Mouse (Mus musculus): Measurements from ENCODE around the gene Prok2. TPM values are rescaled to one million over a fixed set of nuclear protein-coding genes. Genes with fewer than 3 reads are reported as not detected.

Gene Prok2
- 0.12 and 0.26 TPM in 2 replicates for polyA plus RNA-seq (2015; fragmentation: Nextera tagmentation; extraction: Ambion mirVana)

DNA sequence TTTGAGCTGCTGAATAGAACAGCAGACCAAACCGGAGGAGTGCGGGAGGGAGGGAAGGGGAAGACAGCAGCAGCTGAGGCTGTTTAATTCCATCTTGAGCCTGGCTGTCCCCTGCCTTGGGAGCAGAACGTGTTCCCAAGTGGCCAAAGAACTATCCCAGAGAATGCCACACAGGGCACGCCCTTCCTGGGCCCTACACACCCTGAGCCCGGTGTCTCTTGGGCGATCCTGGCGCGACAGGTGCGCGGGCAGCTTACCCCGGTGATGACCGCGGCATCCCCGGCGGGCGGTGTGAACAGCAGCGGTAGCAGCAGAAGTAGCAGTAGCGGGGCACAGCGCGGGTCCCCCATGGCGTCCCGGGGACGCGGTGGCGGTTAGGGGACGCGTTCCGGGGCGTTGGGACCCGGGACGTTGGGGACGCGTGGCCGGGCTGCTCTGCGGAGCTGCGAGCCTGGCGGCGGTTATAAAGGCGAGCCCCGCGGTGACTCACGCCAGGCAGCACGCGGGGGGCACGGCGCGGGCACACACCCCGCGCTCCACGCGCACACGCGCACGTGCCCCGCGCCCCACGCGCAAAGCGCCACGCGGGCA, at the start of gene Prok2:
Gene Prok2, minus strand, starts transcription at position 422 of the 591 bp plus-strand sequence.
- peaks cover 82% of the 10 kb centered on the region for H3K27me3 ChIP-seq
- ATAC-seq (ENCODE audit: low FRiP score), result peak; percentile 39; the same call in 1 of the 2 replicates

DNA sequence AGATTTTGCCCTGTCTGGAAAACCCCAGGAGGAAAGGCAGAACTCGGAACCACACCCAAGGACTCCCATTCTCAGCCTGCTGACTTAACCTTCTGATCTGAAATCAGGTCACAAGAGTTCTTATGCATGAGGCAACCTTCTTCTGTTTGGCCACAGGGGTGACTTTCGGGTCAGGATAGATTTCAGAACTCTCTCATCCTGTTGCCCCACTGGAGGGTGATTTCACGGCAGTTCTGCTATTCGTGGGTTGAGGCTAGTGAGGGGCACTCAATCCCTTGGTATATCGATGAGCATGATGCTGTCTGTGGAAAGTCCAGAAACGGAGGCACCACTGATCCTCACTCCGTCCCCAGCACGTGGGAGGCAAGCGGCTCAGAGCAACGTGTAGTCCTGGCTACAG, 48.5 kb upstream of the Prok2 start:
- H3K27me3 ChIP-seq, result peaks cover 14% of the 10 kb centered on the region; the same call in 1 of the 2 replicates
- H3K9ac ChIP-seq, result no peak overlapping the region
- ATAC-seq (ENCODE audit: low FRiP score), result no peak
- no peak overlapping the region for H3K4me2 ChIP-seq
- H3K27ac ChIP-seq, result no peak overlapping the region
- no peaks in the 10 kb centered on the region for H3K9me3 ChIP-seq
- no peak overlapping the region for H3K4me3 ChIP-seq
- no peaks in the 10 kb centered on the region for H3K4me1 ChIP-seq (replicated peaks)
- no peaks in the 10 kb centered on the region for H3K36me3 ChIP-seq
- 83% methylated on average over 10 of the region's 10 CpGs for WGBS

More for the DNA sequence above, at the start of gene Prok2:
- Histone ChIP-seq H3K4me2 (peak within 1 kb of the TSS; percentile 91), H3K27ac (no peak within 1 kb of the TSS), H3K9ac (peak within 1 kb of the TSS; percentile 74), H3K4me1 (replicated peaks) (peaks cover 18% of the 10 kb centered on the region), H3K36me3 (no peaks in the 10 kb centered on the region), H3K9me3 (no peaks in the 10 kb centered on the region), H3K4me3 (peak within 1 kb of the TSS; percentile 51)
- WGBS, result 1% methylated on average over 58 of the region's 61 CpGs

- ATAC-seq (ENCODE audit: low FRiP score), result no peak
- H3K27ac ChIP-seq, result no peak overlapping the region
- H3K4me3 ChIP-seq, result no peak overlapping the region
- H3K9ac ChIP-seq, result no peak overlapping the region
- no peak overlapping the region for H3K4me2 ChIP-seq
- no peaks in the 10 kb centered on the region for H3K9me3 ChIP-seq
- H3K27me3 ChIP-seq, result peaks cover 5% of the 10 kb centered on the region; the same call in 1 of the 2 replicates
- H3K36me3 ChIP-seq, result no peaks in the 10 kb centered on the region
- peaks cover 5% of the 10 kb centered on the region; the same call in 1 of the 2 replicates for H3K4me1 ChIP-seq (replicated peaks)
- WGBS, result 21% methylated on average over 5 of the region's 5 CpGs
These were observed 42.3 kb upstream of the Prok2 start for GRCm38 (mm10) chr6:99768495-99768894.

- Histone ChIP-seq H3K9ac (no peak overlapping the region), H3K4me3 (no peak overlapping the region), H3K4me1 (replicated peaks) (peaks cover 15% of the 10 kb centered on the region), H3K9me3 (no peaks in the 10 kb centered on the region), H3K27ac (no peak overlapping the region), H3K36me3 (no peaks in the 10 kb centered on the region), H3K4me2 (no peak overlapping the region), H3K27me3 (peaks cover 5% of the 10 kb centered on the region; the same call in 1 of the 2 replicates)
- no peak for ATAC-seq (ENCODE audit: low FRiP score)
- 86% methylated on average over 3 of the region's 3 CpGs for WGBS
These were observed 38.7 kb upstream of the Prok2 start for GRCm38 (mm10) chr6:99764916-99765315.

DNA sequence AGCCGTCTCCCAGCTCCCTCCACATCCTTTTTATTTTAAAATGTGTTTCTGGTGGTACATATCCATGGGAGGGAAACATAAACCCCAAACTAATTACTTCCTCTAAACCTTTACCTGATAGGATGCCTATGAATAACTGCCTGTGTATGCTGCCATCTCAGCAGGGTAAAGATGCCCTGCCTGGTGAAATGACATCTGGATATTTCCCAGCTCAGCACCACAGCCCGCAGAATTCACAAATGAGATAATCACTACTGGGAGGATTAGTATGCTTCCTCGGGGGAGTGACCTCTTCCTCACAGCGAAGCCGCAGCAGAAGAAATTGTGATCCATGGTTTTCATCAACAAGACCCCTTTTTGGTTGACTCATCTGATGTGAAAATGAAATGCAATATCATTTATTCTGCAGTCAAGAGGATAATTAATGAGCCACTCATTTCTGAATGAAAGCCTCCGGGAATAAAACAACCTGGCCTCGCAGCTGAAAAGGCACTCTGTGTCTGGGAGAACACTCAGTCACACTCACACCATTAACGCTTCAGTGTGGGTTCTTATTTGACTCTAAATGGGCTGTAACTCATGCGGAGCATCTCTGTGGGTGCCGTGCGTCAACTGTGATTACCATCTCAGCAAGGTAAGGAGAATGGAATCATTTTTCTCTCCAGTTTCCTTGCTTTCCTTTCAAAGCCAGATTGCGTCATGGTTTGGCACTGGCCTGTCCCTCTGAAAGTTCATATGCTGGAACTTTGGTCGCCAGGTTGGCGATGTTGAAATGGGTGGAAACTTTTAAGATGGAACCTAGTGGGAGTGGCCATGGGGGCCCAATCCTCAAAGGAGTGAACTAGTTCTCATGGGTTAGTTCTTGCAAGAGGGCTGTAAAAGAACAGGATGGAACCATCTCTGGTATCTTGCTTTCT, 36.1 kb upstream of the Prok2 start:
- Histone ChIP-seq H3K27me3 (peaks cover 5% of the 10 kb centered on the region; the same call in 1 of the 2 replicates), H3K4me3 (no peak overlapping the region), H3K9me3 (no peaks in the 10 kb centered on the region), H3K9ac (no peak overlapping the region), H3K36me3 (no peaks in the 10 kb centered on the region), H3K4me1 (replicated peaks) (peaks cover 10% of the 10 kb centered on the region), H3K4me2 (peak overlapping the region; percentile 26), H3K27ac (peak overlapping the region; percentile 58; the same call in 1 of the 2 replicates)
- ATAC-seq (ENCODE audit: low FRiP score), result peak; percentile 63; the same call in 1 of the 2 replicates
- 37% methylated on average over 14 of the region's 14 CpGs for WGBS

GRCm38 (mm10) chr6:99756105-99756504, 29.9 kb upstream of the Prok2 start:
- 86% methylated on average over 9 of the region's 9 CpGs for WGBS
- no peak overlapping the region for H3K27ac ChIP-seq
- H3K4me1 ChIP-seq (replicated peaks), result no peaks in the 10 kb centered on the region; the same call in 1 of the 2 replicates
- no peak overlapping the region for H3K4me2 ChIP-seq
- 0 out of 2 replicates have a peak, but pooled peaks cover 12% of the 10 kb centered on the region for H3K27me3 ChIP-seq
- H3K9ac ChIP-seq, result no peak overlapping the region
- ATAC-seq (ENCODE audit: low FRiP score), result no peak
- no peaks in the 10 kb centered on the region for H3K36me3 ChIP-seq
- no peaks in the 10 kb centered on the region for H3K9me3 ChIP-seq
- no peak overlapping the region for H3K4me3 ChIP-seq

- 59% methylated on average over 6 of the region's 6 CpGs for WGBS
- Histone ChIP-seq H3K4me1 (replicated peaks) (no peaks in the 10 kb centered on the region), H3K36me3 (no peaks in the 10 kb centered on the region), H3K4me3 (no peak overlapping the region), H3K27me3 (0 out of 2 replicates have a peak, but pooled peaks cover 18% of the 10 kb centered on the region), H3K4me2 (no peak overlapping the region), H3K9ac (no peak overlapping the region), H3K27ac (no peak overlapping the region), H3K9me3 (no peaks in the 10 kb centered on the region)
- no peak for ATAC-seq (ENCODE audit: low FRiP score)
These were observed 25.1 kb upstream of the Prok2 start for GRCm38 (mm10) chr6:99751308-99751707.

DNA sequence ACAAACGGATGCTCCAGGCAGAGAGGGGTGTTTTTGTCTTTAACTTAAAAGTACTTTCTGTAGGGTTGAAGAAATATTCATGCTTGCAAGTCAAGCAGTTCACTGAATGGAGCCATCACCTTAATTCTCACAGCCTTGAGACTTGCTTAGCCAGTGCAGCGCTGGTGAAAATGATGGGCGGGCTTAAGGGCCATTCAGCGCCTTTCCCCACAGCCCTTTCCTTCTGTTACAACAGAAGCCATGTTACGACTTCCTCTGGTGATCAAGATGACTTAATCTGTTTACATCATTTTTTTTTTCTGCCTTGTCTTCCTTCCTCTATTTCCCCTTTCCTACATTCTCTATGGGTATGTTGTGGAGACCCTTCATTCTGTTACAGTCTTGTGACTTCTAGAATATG, 20.1 kb upstream of the Prok2 start:
- no peak for ATAC-seq (ENCODE audit: low FRiP score)
- H3K9ac ChIP-seq, result no peak overlapping the region
- no peaks in the 10 kb centered on the region for H3K4me1 ChIP-seq (replicated peaks)
- no peak overlapping the region for H3K4me2 ChIP-seq
- H3K36me3 ChIP-seq, result no peaks in the 10 kb centered on the region
- no peak overlapping the region for H3K4me3 ChIP-seq
- no peak overlapping the region for H3K27ac ChIP-seq
- H3K9me3 ChIP-seq, result no peaks in the 10 kb centered on the region
- 0 out of 2 replicates have a peak, but pooled peaks cover 6% of the 10 kb centered on the region for H3K27me3 ChIP-seq
- WGBS, result 87% methylated on average over 5 of the region's 5 CpGs

GRCm38 (mm10) chr6:99742866-99743265, 16.7 kb upstream of the Prok2 start:
- 72% methylated on average over 3 of the region's 3 CpGs for WGBS
- H3K27ac ChIP-seq, result no peak overlapping the region
- H3K4me1 ChIP-seq (replicated peaks), result no peaks in the 10 kb centered on the region

DNA sequence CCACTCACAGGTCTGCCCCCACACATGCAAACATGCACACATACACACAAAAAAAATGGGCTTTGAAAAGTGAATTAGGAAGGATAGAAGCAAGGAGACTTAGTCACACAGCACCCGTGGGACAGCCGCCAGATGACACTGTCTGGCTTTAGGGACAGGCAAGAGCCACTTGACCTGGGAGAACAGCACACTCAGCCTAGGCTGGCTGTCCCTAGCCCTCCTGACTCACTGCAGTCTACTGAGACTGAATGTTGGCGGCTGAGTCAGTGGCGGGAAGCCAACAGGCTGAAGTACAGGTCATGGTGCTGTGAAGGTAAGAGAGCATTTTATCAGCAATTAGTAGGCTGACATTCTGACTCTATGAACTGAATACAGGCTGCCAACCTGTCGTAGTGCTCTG, 8.5 kb upstream of the Prok2 start:
- no peaks in the 10 kb centered on the region for H3K4me1 ChIP-seq (replicated peaks)
- H3K9me3 ChIP-seq, result no peaks in the 10 kb centered on the region
- H3K9ac ChIP-seq, result no peak overlapping the region
- ATAC-seq (ENCODE audit: low FRiP score), result no peak
- WGBS, result 87% methylated on average over 5 of the region's 5 CpGs
- H3K36me3 ChIP-seq, result no peaks in the 10 kb centered on the region
- no peak overlapping the region for H3K4me2 ChIP-seq
- peaks cover 24% of the 10 kb centered on the region for H3K27me3 ChIP-seq
- H3K27ac ChIP-seq, result no peak overlapping the region
- H3K4me3 ChIP-seq, result no peak overlapping the region

More at GRCm38 (mm10) chr6:99742866-99743265, 16.7 kb upstream of the Prok2 start:
- Histone ChIP-seq H3K4me2 (no peak overlapping the region), H3K27me3 (0 out of 2 replicates have a peak, but pooled peaks cover 3% of the 10 kb centered on the region), H3K9me3 (no peaks in the 10 kb centered on the region), H3K36me3 (no peaks in the 10 kb centered on the region), H3K4me3 (no peak overlapping the region), H3K9ac (no peak overlapping the region)
- ATAC-seq (ENCODE audit: low FRiP score), result no peak

- no peaks in the 10 kb centered on the region for H3K4me1 ChIP-seq (replicated peaks)
- peaks cover 44% of the 10 kb centered on the region for H3K27me3 ChIP-seq
- H3K27ac ChIP-seq, result no peak overlapping the region
- H3K9me3 ChIP-seq, result no peaks in the 10 kb centered on the region
- no peak for ATAC-seq (ENCODE audit: low FRiP score)
- 54% methylated on average over 8 of the region's 8 CpGs for WGBS
- no peak overlapping the region for H3K4me3 ChIP-seq
- H3K4me2 ChIP-seq, result no peak overlapping the region
- no peaks in the 10 kb centered on the region for H3K36me3 ChIP-seq
- H3K9ac ChIP-seq, result no peak overlapping the region
These were observed 6.5 kb upstream of the Prok2 start for GRCm38 (mm10) chr6:99732673-99733072.

GRCm38 (mm10) chr6:99731926-99732325, 5.7 kb upstream of the Prok2 start:
- peaks cover 52% of the 10 kb centered on the region for H3K27me3 ChIP-seq
- no peak overlapping the region for H3K9ac ChIP-seq
- no peak overlapping the region for H3K4me2 ChIP-seq
- H3K36me3 ChIP-seq, result no peaks in the 10 kb centered on the region
- H3K9me3 ChIP-seq, result no peaks in the 10 kb centered on the region
- ATAC-seq (ENCODE audit: low FRiP score), result no peak
- peaks cover 3% of the 10 kb centered on the region for H3K4me1 ChIP-seq (replicated peaks)
- H3K4me3 ChIP-seq, result no peak overlapping the region
- no peak overlapping the region for H3K27ac ChIP-seq
- 78% methylated on average over 4 of the region's 4 CpGs for WGBS
